Mouse (Mus musculus) MEL (cell line): ENCODE results near the gene Dgcr2. TPM values are rescaled to one million over a fixed set of nuclear protein-coding genes. Genes with fewer than 3 reads are reported as not detected.

Experiments
- DNase-seq: peaks from one replicate; pipeline ENCODE4 v3.0.0; 2011; ENCODE audit warnings: low read depth, low spot score
- H3K27ac ChIP-seq: 2 replicates; pipeline ENCODE4 v1.5.1; 2012; ENCODE audit warnings: low read depth, mild to moderate bottlenecking, control low read depth, low read length, moderate library complexity; ENCODE audit not compliant: control insufficient read depth
- H3K27me3 ChIP-seq, 2 experiments: fragments of 150-350 bp in 1 of 2; sonication (generic) in 1 of 2; 2 replicates each; pipeline ENCODE4 v1.6.1; 2012; ENCODE audit warnings: low read length in 2 of 2, mild to moderate bottlenecking in 2 of 2, improper control_type of control experiment in 1 of 2, moderate library complexity in 1 of 2; ENCODE audit not compliant: insufficient read depth in 2 of 2, control insufficient read depth in 1 of 2
- H3K36me3 ChIP-seq, 2 experiments: 2 replicates each; pipeline ENCODE4 v1.6.1; 2012 to 2014; ENCODE audit warnings: low read length in 2 of 2, improper control_type of control experiment in 1 of 2, inconsistent platforms in 1 of 2, mild to moderate bottlenecking in 1 of 2; ENCODE audit not compliant: insufficient read depth in 2 of 2, control insufficient read depth in 1 of 2
- H3K4me1 ChIP-seq, 2 experiments: fragments of 150-350 bp in 1 of 2; sonication (generic) in 1 of 2; 2 replicates each; pipeline ENCODE4 v1.6.1; 2012; ENCODE audit warnings: low read length in 2 of 2, improper control_type of control experiment in 1 of 2, mild to moderate bottlenecking in 1 of 2; ENCODE audit not compliant: insufficient read depth in 2 of 2, control insufficient read depth in 1 of 2
- H3K4me3 ChIP-seq, 2 experiments: fragments of 150-350 bp in 1 of 2; sonication (generic) in 1 of 2; 2 replicates each; pipeline ENCODE4 v1.5.1; 2012; ENCODE audit warnings: low read depth in 2 of 2, low read length in 2 of 2, mild to moderate bottlenecking in 2 of 2, moderate library complexity in 2 of 2, control low read depth in 1 of 2, improper control_type of control experiment in 1 of 2; ENCODE audit not compliant: control insufficient read depth in 1 of 2, insufficient read depth in 1 of 2
- H3K79me2 ChIP-seq: 2 replicates; pipeline ENCODE4 v1.6.1; 2012; ENCODE audit warnings: mild to moderate bottlenecking, low read length, moderate library complexity; ENCODE audit not compliant: control insufficient read depth, poor library complexity, insufficient read depth
- H3K9ac ChIP-seq: 2 replicates; pipeline ENCODE4 v1.6.1; 2012; ENCODE audit warnings: low read depth, mild to moderate bottlenecking, control low read depth, low read length, moderate library complexity; ENCODE audit not compliant: control insufficient read depth, poor library complexity, severe bottlenecking
- H3K9me3 ChIP-seq: fragments of 150-350 bp; sonication (generic); replicated peaks from 2 replicates; pipeline ENCODE4 v1.6.1; 2012; ENCODE audit warnings: mild to moderate bottlenecking, low read length, improper control_type of control experiment, moderate library complexity; ENCODE audit not compliant: insufficient read depth
- BHLHE40 ChIP-seq: IDR thresholded peaks from 2 replicates; pipeline ENCODE4 v1.6.1; 2012; ENCODE audit warnings: low read depth, mild to moderate bottlenecking, inconsistent platforms, low read length, improper control_type of control experiment, borderline replicate concordance
- CHD1 ChIP-seq: IDR thresholded peaks from 2 replicates; pipeline ENCODE4 v1.6.1; 2012; ENCODE audit warnings: low read depth, mild to moderate bottlenecking, inconsistent platforms, low read length, improper control_type of control experiment
- CHD2 ChIP-seq: IDR thresholded peaks from 2 replicates; pipeline ENCODE4 v1.6.1; 2011; ENCODE audit warnings: low read length, improper control_type of control experiment
- CTCF ChIP-seq, 3 experiments: IDR thresholded peaks in 2 of 3; conservative IDR thresholded peaks in 1 of 3; 2 replicates each; pipeline ENCODE4 v1.5.1; 2011 to 2012; ENCODE audit warnings: low read length in 3 of 3, low read depth in 2 of 3, mild to moderate bottlenecking in 2 of 3, improper control_type of control experiment in 1 of 3, inconsistent platforms in 1 of 3, mixed read lengths in 1 of 3, moderate library complexity in 1 of 3; ENCODE audit not compliant: control insufficient read depth in 1 of 3, insufficient read depth in 1 of 3, poor library complexity in 1 of 3, severe bottlenecking in 1 of 3
- E2F4 ChIP-seq: IDR thresholded peaks from 2 replicates; pipeline ENCODE4 v1.6.1; 2011; ENCODE audit warnings: low read depth, low read length, improper control_type of control experiment, borderline replicate concordance
- ELF1 ChIP-seq: IDR thresholded peaks from 2 replicates; pipeline ENCODE4 v1.6.1; 2014; ENCODE audit warnings: low read depth, mild to moderate bottlenecking, inconsistent platforms, low read length, improper control_type of control experiment, moderate library complexity
- GABPA ChIP-seq: IDR thresholded peaks from 2 replicates; pipeline ENCODE4 v1.6.1; 2012; ENCODE audit warnings: low read depth, mild to moderate bottlenecking, inconsistent platforms, low read length, improper control_type of control experiment, moderate library complexity
- HCFC1 ChIP-seq: IDR thresholded peaks from 2 replicates; pipeline ENCODE4 v1.6.1; 2012; ENCODE audit warnings: low read depth, mild to moderate bottlenecking, inconsistent platforms, low read length, improper control_type of control experiment, moderate library complexity
- KAT2A ChIP-seq: conservative IDR thresholded peaks from 2 replicates; pipeline ENCODE4 v1.6.1; 2012; ENCODE audit warnings: low read depth, low read length, improper control_type of control experiment, inconsistent platforms
- MAFK ChIP-seq: IDR thresholded peaks from 2 replicates; pipeline ENCODE4 v1.6.1; 2011; ENCODE audit warnings: low read depth, mild to moderate bottlenecking, low read length, improper control_type of control experiment, borderline replicate concordance
- MAX ChIP-seq: IDR thresholded peaks from 2 replicates; pipeline ENCODE4 v1.6.1; 2011; ENCODE audit warnings: low read length, improper control_type of control experiment
- MAZ ChIP-seq: IDR thresholded peaks from 2 replicates; pipeline ENCODE4 v1.6.1; 2012; ENCODE audit warnings: low read depth, mild to moderate bottlenecking, inconsistent platforms, low read length, improper control_type of control experiment
- NRF1 ChIP-seq: IDR thresholded peaks from 2 replicates; pipeline ENCODE4 v1.6.1; 2014; ENCODE audit warnings: low read depth, mild to moderate bottlenecking, inconsistent platforms, low read length, improper control_type of control experiment, moderate library complexity; ENCODE audit not compliant: poor library complexity, insufficient read depth, severe bottlenecking
- POLR2A ChIP-seq, 2 experiments: IDR thresholded peaks; 2 replicates each; pipeline ENCODE4 v1.6.1; 2011 to 2012; ENCODE audit warnings: low read length in 2 of 2, mild to moderate bottlenecking in 2 of 2, control low read depth in 1 of 2, improper control_type of control experiment in 1 of 2, low read depth in 1 of 2, moderate library complexity in 1 of 2; ENCODE audit not compliant: control insufficient read depth in 1 of 2, insufficient read depth in 1 of 2, poor library complexity in 1 of 2
- POLR2AphosphoS5 ChIP-seq: IDR thresholded peaks from 2 replicates; pipeline ENCODE4 v1.6.1; 2012; ENCODE audit warnings: low read depth, borderline replicate concordance, mild to moderate bottlenecking, inconsistent platforms, low read length, moderate library complexity, mixed read lengths
- RCOR1 ChIP-seq: IDR thresholded peaks from 2 replicates; pipeline ENCODE4 v1.6.1; 2012; ENCODE audit warnings: low read depth, mild to moderate bottlenecking, inconsistent platforms, low read length, improper control_type of control experiment
- SMC3 ChIP-seq: IDR thresholded peaks from 2 replicates; pipeline ENCODE4 v1.6.1; 2011; ENCODE audit warnings: low read depth, low read length, improper control_type of control experiment
- TAL1 ChIP-seq: IDR thresholded peaks from 2 replicates; pipeline ENCODE4 v1.6.1; 2012; ENCODE audit warnings: mild to moderate bottlenecking, inconsistent platforms, low read length, moderate library complexity, mixed read lengths
- TBP ChIP-seq: IDR thresholded peaks from 2 replicates; pipeline ENCODE4 v1.8.0; 2011; ENCODE audit warnings: low read depth, low read length, improper control_type of control experiment
- TCF12 ChIP-seq: IDR thresholded peaks from 2 replicates; pipeline ENCODE4 v1.6.1; 2014; ENCODE audit warnings: low read depth, mild to moderate bottlenecking, inconsistent platforms, low read length, improper control_type of control experiment, moderate library complexity
- UBTF ChIP-seq: IDR thresholded peaks from 2 replicates; pipeline ENCODE4 v1.6.1; 2012; ENCODE audit warnings: low read depth, mild to moderate bottlenecking, inconsistent platforms, low read length, improper control_type of control experiment, moderate library complexity, borderline replicate concordance; ENCODE audit not compliant: insufficient read depth
- USF1 ChIP-seq: IDR thresholded peaks from 2 replicates; pipeline ENCODE4 v1.6.1; 2014; ENCODE audit warnings: low read depth, mild to moderate bottlenecking, inconsistent platforms, low read length, improper control_type of control experiment, moderate library complexity
- USF2 ChIP-seq, 2 experiments: IDR thresholded peaks; 2 replicates each; pipeline ENCODE4 v1.6.1; 2011 to 2012; ENCODE audit warnings: improper control_type of control experiment in 2 of 2, low read length in 2 of 2, borderline replicate concordance in 1 of 2, inconsistent platforms in 1 of 2, low read depth in 1 of 2, mild to moderate bottlenecking in 1 of 2; ENCODE audit not compliant: insufficient read depth in 1 of 2
- ZC3H11A ChIP-seq: IDR thresholded peaks from 2 replicates; pipeline ENCODE4 v1.6.1; 2012; ENCODE audit warnings: low read depth, mild to moderate bottlenecking, inconsistent platforms, low read length, improper control_type of control experiment
- ZKSCAN1 ChIP-seq: IDR thresholded peaks from 2 replicates; pipeline ENCODE4 v1.6.1; 2012; ENCODE audit warnings: low read depth, mild to moderate bottlenecking, inconsistent platforms, low read length, improper control_type of control experiment, moderate library complexity
- ZNF384 ChIP-seq: IDR thresholded peaks from 2 replicates; pipeline ENCODE4 v1.6.1; 2012; ENCODE audit warnings: low read depth, mild to moderate bottlenecking, inconsistent platforms, low read length, improper control_type of control experiment
- polyA plus RNA-seq, 2 experiments: library from polyadenylated mRNA; stranded (reverse) in 1 of 2; unstranded in 1 of 2; fragments of >175 nt in 1 of 2; fragments of >200 nt in 1 of 2; gene quantifications; 2 replicates each; pipeline versions ENCODE4 v1.2.1 to v1.2.4; 2012; ENCODE audit warnings: low replicate concordance in 2 of 2, low read depth in 1 of 2; ENCODE audit not compliant: insufficient read length in 2 of 2, insufficient read depth in 1 of 2, missing spikeins in 1 of 2
- total RNA-seq: library from RNA; depleted of rRNA; stranded (reverse); fragments of 300-350 nt; gene quantifications from 2 replicates; pipeline ENCODE4 v1.2.3, GENCODE M21; 2012; rRNA removed

Gene Dgcr2
- total RNA-seq (35.1 and 37.1 TPM in 2 replicates), polyA plus RNA-seq (10 to 100 TPM in 1 of 2 experiments, not detected in 1; 53.7 TPM)

GRCm38 (mm10) chr16:17898462-17898861 lies at the start of gene Dgcr2, which contains the start of gene Tssk2:
TSS of gene Dgcr2 (minus strand) at chr16:17898562.
TSS of gene Tssk2 (plus strand) at chr16:17898637.
- Histone ChIP-seq H3K36me3 (peaks cover 0 to 2% of the 10 kb centered on the region in 2 experiments; a peak in 1 of 4 replicates), H3K9me3 (no peaks in the 10 kb centered on the region)

GRCm38 (mm10) chr16:17945081-17945831 lies 46.9 kb upstream of the Dgcr2 start:
- Histone ChIP-seq H3K79me2 (no peaks in the 10 kb centered on the region), H3K9ac (no peak overlapping the region), H3K27me3 (no peaks in the 10 kb centered on the region), H3K9me3 (no peaks in the 10 kb centered on the region), H3K27ac (no peak overlapping the region), H3K36me3 (no peaks in the 10 kb centered on the region; a peak in 1 of 4 replicates), H3K4me3 (no peak overlapping the region), H3K4me1 (peaks cover 2 to 9% of the 10 kb centered on the region in 2 experiments; a peak in 2 of 4 replicates)
- no peak for DNase-seq
- no peak for TF ChIP-seq USF1
- no peak for TF ChIP-seq ELF1
- TF ChIP-seq CHD2 = no peak
- no peak for TF ChIP-seq POLR2A (IDR thresholded peaks at IDR 0.05; ENCODE audit: control insufficient read depth in 1 of 2, insufficient read depth in 1 of 2, low read depth in 1 of 2, low read length in 2 of 2, poor library complexity in 1 of 2)
- no peak for TF ChIP-seq ZNF384
- TF ChIP-seq MAFK = no peak
- TF ChIP-seq E2F4 = no peak
- TF ChIP-seq TCF12 = no peak
- TF ChIP-seq KAT2A = no peak
- TF ChIP-seq USF2 (IDR thresholded peaks at IDR 0.05; ENCODE audit: borderline replicate concordance in 1 of 2, insufficient read depth in 1 of 2, low read depth in 1 of 2, low read length in 2 of 2) = no peak
- no peak for TF ChIP-seq BHLHE40
- TF ChIP-seq ZC3H11A = no peak
- TF ChIP-seq MAZ = no peak
- no peak for TF ChIP-seq TBP
- no peak for TF ChIP-seq ZKSCAN1
- TF ChIP-seq NRF1 = no peak

More at GRCm38 (mm10) chr16:17898462-17898861, at the start of gene Dgcr2, which contains the start of gene Tssk2:
- H3K9ac ChIP-seq = no peak within 1 kb of the TSS
- H3K79me2 ChIP-seq = no peaks in the 10 kb centered on the region
- H3K27ac ChIP-seq = no peak within 1 kb of the TSS
- H3K4me1 ChIP-seq = no peaks in the 10 kb centered on the region
- DNase-seq = no peak
- no peak within 1 kb of the TSS for H3K4me3 ChIP-seq
- H3K27me3 ChIP-seq = no peaks in the 10 kb centered on the region
- no peak for TF ChIP-seq MAX
- TF ChIP-seq HCFC1 = no peak
- no peak for TF ChIP-seq CHD1
- no peak for TF ChIP-seq USF1
- no peak for TF ChIP-seq TAL1
- TF ChIP-seq POLR2AphosphoS5 = no peak
- no peak for TF ChIP-seq SMC3
- TF ChIP-seq CTCF (IDR thresholded peaks at IDR 0.05 in 2 of 3, conservative IDR thresholded peaks at IDR 0.05 in 1 of 3; ENCODE audit: control insufficient read depth in 1 of 3, insufficient read depth in 1 of 3, low read depth in 2 of 3, low read length in 3 of 3, poor library complexity in 1 of 3, severe bottlenecking in 1 of 3) = no peak
- no peak for TF ChIP-seq UBTF
- no peak for TF ChIP-seq MAZ
- no peak for TF ChIP-seq ZKSCAN1
- TF ChIP-seq RCOR1 = no peak
- TF ChIP-seq NRF1 = no peak
- no peak for TF ChIP-seq GABPA
- no peak for TF ChIP-seq ZC3H11A
